Mouse (Mus musculus) small intestine, adult 2 months (tissue): ENCODE measurements around the gene Yjefn3. TPM values are rescaled to one million over a fixed set of nuclear protein-coding genes. Genes with fewer than 3 reads are reported as not detected.

Experiments used
- H3K27ac ChIP-seq: fragments of 200-500 bp; 2 replicates; pipeline ENCODE4 v1.5.1; 2012; ENCODE audit warnings: low read depth, low read length, control low read depth, inconsistent platforms; ENCODE audit not compliant: insufficient read depth
- H3K27me3 ChIP-seq: fragments of 200-500 bp; 2 replicates; pipeline ENCODE4 v1.6.1; 2012; ENCODE audit warnings: mild to moderate bottlenecking, moderate library complexity, low read length, inconsistent platforms; ENCODE audit not compliant: control insufficient read depth, insufficient read depth
- H3K36me3 ChIP-seq: fragments of 200-500 bp; 2 replicates; pipeline ENCODE4 v1.6.1; 2012; ENCODE audit warnings: mild to moderate bottlenecking, low read length, control low read depth, inconsistent platforms; ENCODE audit not compliant: control insufficient read depth, insufficient read depth
- H3K4me1 ChIP-seq: fragments of 200-500 bp; 2 replicates; pipeline ENCODE4 v1.6.1; 2012; ENCODE audit warnings: low read length, inconsistent platforms, mixed read lengths; ENCODE audit not compliant: control insufficient read depth, insufficient read depth, insufficient read length
- H3K4me3 ChIP-seq: fragments of 200-500 bp; 2 replicates; pipeline ENCODE4 v1.5.1; 2012; ENCODE audit warnings: low read depth, mild to moderate bottlenecking, control low read depth, inconsistent platforms, low read length, moderate library complexity
- CTCF ChIP-seq: fragments of 200-500 bp; IDR thresholded peaks from 2 replicates; pipeline ENCODE4 v1.5.1; 2012; ENCODE audit warnings: low read depth, mild to moderate bottlenecking, control low read depth, inconsistent platforms, low read length, moderate library complexity, mixed read lengths; ENCODE audit not compliant: insufficient replicate concordance, insufficient read length; ENCODE audit errors: extremely low read depth
- POLR2A ChIP-seq: fragments of 200-500 bp; IDR thresholded peaks from 2 replicates; pipeline ENCODE4 v1.6.1; 2012; ENCODE audit warnings: low read depth, mild to moderate bottlenecking, control low read depth, inconsistent platforms, low read length, moderate library complexity
- WGBS: fragments of 180-500 bp; shearing (Covaris S2); methylation state at CpG from one replicate; pipeline ENCODE4 v1.1.7; 2018; 5-methylcytosine and 5-hydroxymethylcytosine counted together
- polyA plus RNA-seq: library from polyadenylated mRNA; depleted of rRNA; stranded (reverse); fragments of >200 nt; gene quantifications from 2 replicates; pipeline ENCODE4 v1.2.3, GENCODE M21; 2012

Yjefn3 gene
- polyA plus RNA-seq, 1 experiment = 4.6 TPM

- no peaks in the 10 kb centered on the region for H3K27me3 ChIP-seq
- H3K4me3 ChIP-seq = no peak overlapping the region
- H3K27ac ChIP-seq = no peak overlapping the region
- WGBS = 65% methylated on average over 3 of the region's 3 CpGs
- TF ChIP-seq POLR2A (no peak), CTCF (no peak)
- H3K4me1 ChIP-seq = peaks cover 24% of the 10 kb centered on the region; the same call in 1 of the 2 replicates
- peaks cover 22% of the 10 kb centered on the region for H3K36me3 ChIP-seq
Observed at GRCm38 (mm10) chr8:69937466-69937865, 35.0 kb upstream of the Yjefn3 start.

- Histone ChIP-seq H3K36me3 (peaks cover 22% of the 10 kb centered on the region), H3K27me3 (no peaks in the 10 kb centered on the region), H3K4me1 (peaks cover 24% of the 10 kb centered on the region; the same call in 1 of the 2 replicates), H3K4me3 (no peak overlapping the region), H3K27ac (0 out of 2 replicates have a peak overlapping the region, but pooled peaks have one; percentile 21)
- TF ChIP-seq POLR2A (no peak), CTCF (no peak)
- WGBS = 66% methylated on average over 7 of the region's 7 CpGs
Observed at GRCm38 (mm10) chr8:69936050-69936794, 33.7 kb upstream of the Yjefn3 start.

- Histone ChIP-seq H3K4me1 (peaks cover 22% of the 10 kb centered on the region; the same call in 1 of the 2 replicates), H3K4me3 (no peak overlapping the region), H3K27ac (no peak overlapping the region), H3K36me3 (peaks cover 24% of the 10 kb centered on the region), H3K27me3 (no peaks in the 10 kb centered on the region)
- no peak for TF ChIP-seq CTCF
- no peak for TF ChIP-seq POLR2A
- WGBS = 95% methylated on average over 3 of the region's 3 CpGs
Observed at GRCm38 (mm10) chr8:69935431-69935830, 32.9 kb upstream of the Yjefn3 start.

- Histone ChIP-seq H3K27ac (no peak overlapping the region), H3K4me3 (no peak overlapping the region), H3K27me3 (no peaks in the 10 kb centered on the region), H3K4me1 (peaks cover 19% of the 10 kb centered on the region; the same call in 1 of the 2 replicates), H3K36me3 (peaks cover 25% of the 10 kb centered on the region)
- TF ChIP-seq CTCF = no peak
- no peak for TF ChIP-seq POLR2A
- 79% methylated on average over 5 of the region's 5 CpGs for WGBS
Observed at GRCm38 (mm10) chr8:69934582-69934981, 32.1 kb upstream of the Yjefn3 start.

- Histone ChIP-seq H3K4me1 (peaks cover 14% of the 10 kb centered on the region; the same call in 1 of the 2 replicates), H3K4me3 (no peak overlapping the region), H3K36me3 (peaks cover 25% of the 10 kb centered on the region), H3K27ac (no peak overlapping the region), H3K27me3 (no peaks in the 10 kb centered on the region)
- WGBS = 53% methylated on average over 2 of the region's 2 CpGs
- TF ChIP-seq POLR2A (no peak), CTCF (no peak)
Observed at GRCm38 (mm10) chr8:69933811-69934210, 31.3 kb upstream of the Yjefn3 start.

- TF ChIP-seq POLR2A (no peak), CTCF (no peak)
- Histone ChIP-seq H3K36me3 (peaks cover 7% of the 10 kb centered on the region), H3K27ac (no peak overlapping the region), H3K4me1 (no peaks in the 10 kb centered on the region; the same call in 1 of the 2 replicates), H3K4me3 (no peak overlapping the region), H3K27me3 (no peaks in the 10 kb centered on the region)
Observed at GRCm38 (mm10) chr8:69926901-69927300, 24.4 kb upstream of the Yjefn3 start.

- Histone ChIP-seq H3K4me1 (peaks cover 14% of the 10 kb centered on the region), H3K36me3 (peaks cover 4% of the 10 kb centered on the region; the same call in 1 of the 2 replicates), H3K27me3 (no peaks in the 10 kb centered on the region), H3K4me3 (no peak overlapping the region), H3K27ac (no peak overlapping the region)
- 57% methylated on average over 1 of the region's 1 CpGs for WGBS
- TF ChIP-seq CTCF (no peak), POLR2A (no peak)
Observed at GRCm38 (mm10) chr8:69923986-69924385, 21.5 kb upstream of the Yjefn3 start.
